Mouse (Mus musculus): ENCODE results near the gene Adam15.

Adam15 gene

DNA sequence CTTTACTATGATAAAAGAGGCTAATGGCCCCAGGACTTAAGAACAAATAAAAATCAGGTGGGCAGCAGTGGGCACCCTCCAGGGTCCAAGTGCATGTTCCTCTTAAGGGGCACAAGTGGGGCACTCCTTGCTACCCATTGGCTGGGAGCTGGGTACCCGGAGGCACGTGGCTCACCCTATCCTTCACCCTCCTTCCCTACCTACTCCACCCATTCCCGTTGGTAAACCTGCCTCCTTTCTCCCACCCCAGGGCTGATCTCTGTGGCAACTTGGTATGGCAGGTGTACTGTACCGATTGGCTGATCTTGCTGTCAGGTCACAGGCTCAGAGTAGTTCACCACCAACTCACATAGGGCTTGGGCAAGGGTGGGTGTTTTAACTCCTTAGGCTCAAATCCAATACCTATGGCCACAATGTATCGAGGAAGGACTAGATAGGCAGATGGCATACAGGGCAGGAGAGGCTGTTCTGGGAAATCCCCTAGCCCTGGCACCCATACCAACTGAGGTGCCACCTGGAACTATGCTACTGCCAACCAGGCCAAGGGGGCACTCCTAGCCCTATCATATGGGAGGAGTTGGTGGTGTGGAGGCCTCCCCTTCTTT, 34.0 kb upstream of the Adam15 start:
- no peak for DNase-seq

GRCm38 (mm10) chr3:89382950-89383349, 33.2 kb upstream of the Adam15 start:
- DNase-seq: no peak

DNA sequence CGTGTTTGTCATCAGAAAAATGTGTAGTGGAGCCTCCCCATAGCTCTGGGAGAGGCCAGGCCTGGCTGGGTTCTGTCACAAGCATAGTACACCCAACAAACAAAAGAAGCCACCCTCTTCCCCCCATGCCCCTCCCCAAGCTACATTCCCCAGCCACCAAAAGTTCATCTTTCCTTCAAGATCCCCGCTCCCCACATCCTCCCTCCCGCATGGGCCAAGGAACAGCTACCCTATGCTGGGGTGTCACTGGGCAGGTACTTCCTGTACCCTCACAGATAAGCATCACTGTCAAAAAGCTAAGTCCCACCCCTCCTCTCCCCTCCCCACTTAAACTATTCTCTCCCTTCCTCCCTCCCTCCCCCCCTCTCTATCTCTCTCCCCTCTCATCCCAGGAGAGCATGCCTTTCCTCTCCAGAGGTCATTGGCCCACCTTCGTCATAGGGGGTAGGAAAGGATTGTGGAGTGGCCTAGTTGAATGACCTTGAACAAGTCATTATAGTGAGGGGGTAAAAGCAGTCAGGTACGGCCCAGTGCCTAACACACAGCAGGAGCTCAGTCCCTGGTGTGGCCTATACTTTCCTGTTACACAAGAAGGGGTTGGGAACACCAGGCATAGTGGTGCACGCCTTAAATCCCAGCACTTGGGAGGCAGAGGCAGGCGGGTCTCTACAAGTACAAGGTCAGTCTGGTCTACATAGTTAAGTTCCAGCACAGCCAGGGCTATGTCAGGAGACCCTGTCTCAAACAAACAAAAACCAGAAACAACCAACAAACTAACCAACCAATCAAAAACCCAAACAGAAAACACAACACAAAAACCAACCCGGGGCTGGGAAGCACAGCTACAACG, 32.5 kb upstream of the Adam15 start:
- DNase-seq: no peak

DNA sequence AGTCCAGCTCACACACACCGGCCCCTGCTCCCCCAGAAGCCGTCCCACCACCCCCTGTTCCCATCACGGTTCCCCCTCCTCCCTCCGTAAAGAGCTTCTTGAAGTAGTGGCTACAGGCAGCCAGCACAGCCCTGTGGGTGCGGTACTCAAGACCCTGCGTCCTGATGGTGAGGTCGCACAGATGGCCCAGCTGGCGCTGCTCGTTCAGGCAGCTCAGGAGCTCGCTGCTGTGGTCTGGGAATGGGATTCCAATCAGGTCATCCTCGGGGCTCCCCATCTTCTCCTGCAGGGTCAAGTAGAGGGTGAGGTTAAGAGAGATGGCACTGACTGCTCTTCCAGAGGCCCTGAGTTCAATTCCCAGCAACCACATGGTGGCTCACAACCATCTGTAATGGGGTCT, 31.4 kb upstream of the Adam15 start:
- no peak for DNase-seq

DNA sequence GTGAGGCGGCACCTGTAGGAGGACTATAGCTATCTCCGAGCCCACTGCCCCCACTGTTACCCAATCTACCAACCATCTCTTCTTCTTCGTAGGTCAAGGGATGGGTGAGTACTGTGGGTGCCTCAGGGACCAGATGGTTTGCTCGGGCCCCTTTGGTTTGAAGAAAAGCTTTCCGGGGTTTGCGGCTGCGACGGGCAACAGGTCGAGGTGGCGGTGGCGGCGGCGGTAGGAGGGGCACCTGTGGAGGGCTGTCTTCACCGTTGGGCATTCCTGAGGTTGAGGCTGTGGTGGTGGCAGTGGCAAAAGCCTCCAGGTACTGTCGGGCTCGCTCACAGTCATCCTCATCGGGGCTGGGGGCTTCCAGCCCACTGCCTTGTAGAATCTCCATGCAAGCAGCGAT, 30.9 kb upstream of the Adam15 start:
- DNase-seq: no peak

- DNase-seq: no peak
These were observed 30.5 kb upstream of the Adam15 start for GRCm38 (mm10) chr3:89380291-89380690.

GRCm38 (mm10) chr3:89379388-89380131, 29.8 kb upstream of the Adam15 start:
- no peak for DNase-seq

DNA sequence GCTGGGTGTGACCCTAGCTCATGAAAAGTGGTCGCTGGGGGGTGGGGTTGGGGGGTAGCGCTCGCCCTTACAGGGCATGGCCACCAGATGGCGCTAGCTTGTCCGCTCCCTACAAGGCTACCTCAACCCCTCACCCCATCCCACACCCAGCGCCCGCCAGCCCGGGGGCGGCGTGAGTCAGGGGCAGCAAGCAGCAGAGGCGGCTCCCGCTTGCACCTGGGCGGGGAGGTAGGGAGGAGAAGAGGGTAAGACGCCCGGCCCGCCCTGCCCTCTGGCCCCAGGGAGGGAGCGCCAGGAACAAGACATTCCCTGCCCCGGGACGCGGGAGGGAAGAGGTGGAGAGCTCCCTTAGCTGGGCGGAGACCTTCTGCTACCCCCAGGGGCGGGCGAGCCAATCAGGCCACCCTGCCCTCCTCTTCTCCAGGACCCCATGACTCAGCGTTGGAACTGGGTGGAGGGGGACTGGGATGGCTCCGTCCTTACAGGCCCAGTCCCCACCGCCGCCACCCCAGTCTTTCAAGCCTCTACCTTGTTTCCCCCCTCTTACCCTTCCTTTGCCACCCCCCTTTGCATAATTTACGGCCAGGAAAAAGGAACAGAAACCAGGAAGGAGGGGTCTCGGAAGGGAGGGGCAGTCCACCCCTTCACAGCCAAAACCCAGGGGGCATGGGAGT, 28.7 kb upstream of the Adam15 start:
- DNase-seq: peak; percentile 64

- DNase-seq: peak; percentile 19
These were observed 28.0 kb upstream of the Adam15 start for GRCm38 (mm10) chr3:89377831-89378230.

DNA sequence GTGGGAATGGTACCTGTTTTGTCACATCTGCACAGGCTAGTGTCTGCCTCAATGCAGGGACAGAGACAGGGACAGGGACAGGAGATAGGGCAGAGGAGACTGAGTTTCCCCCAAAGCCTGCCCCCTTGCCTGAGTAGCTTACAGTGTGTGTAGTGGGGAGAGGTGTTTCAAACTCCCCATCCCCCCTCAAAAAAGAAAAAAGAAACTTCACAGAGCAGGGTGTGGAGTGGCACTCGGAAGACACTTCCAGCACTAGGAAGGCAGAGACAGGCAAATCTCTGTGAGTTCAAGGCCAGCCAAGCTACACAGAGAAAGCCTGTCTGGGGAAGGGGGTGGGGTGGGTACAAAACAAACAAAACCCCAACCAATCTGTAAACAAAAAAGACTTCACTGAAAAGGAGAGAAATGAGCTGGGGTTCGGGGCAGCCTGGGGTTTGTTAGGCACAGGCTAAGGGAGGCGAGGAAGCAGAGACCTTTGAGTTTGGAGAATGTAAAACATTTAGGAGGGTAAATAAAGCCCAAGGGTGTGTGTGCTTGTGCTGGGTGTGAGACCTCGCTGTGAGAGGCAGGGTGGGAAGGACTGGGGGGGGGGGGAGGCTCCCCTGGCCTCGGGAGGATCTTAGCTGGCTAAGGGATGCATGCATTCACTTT, 23.9 kb upstream of the Adam15 start:
- DNase-seq: no peak

DNA sequence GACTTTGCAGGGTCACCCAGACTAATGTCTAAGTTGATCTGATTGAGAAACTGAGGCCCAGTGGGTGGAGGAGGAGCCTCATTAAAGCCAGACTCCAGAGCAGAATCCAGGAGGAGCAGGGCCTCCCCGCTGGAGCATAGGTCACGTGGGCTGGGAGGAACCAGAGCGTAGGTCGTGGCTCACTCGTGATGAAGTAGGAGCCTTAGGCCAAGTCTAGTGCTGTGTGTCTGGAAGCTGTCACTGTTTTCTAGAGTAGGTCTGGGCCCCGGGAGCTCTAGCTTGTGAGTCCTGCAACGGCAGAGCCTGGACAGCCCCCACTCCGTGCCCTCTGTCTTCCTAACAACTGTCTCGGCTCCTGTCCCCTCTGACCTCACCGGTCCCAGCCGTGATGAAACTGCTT, 17.5 kb upstream of the Adam15 start:
- DNase-seq: no peak

DNA sequence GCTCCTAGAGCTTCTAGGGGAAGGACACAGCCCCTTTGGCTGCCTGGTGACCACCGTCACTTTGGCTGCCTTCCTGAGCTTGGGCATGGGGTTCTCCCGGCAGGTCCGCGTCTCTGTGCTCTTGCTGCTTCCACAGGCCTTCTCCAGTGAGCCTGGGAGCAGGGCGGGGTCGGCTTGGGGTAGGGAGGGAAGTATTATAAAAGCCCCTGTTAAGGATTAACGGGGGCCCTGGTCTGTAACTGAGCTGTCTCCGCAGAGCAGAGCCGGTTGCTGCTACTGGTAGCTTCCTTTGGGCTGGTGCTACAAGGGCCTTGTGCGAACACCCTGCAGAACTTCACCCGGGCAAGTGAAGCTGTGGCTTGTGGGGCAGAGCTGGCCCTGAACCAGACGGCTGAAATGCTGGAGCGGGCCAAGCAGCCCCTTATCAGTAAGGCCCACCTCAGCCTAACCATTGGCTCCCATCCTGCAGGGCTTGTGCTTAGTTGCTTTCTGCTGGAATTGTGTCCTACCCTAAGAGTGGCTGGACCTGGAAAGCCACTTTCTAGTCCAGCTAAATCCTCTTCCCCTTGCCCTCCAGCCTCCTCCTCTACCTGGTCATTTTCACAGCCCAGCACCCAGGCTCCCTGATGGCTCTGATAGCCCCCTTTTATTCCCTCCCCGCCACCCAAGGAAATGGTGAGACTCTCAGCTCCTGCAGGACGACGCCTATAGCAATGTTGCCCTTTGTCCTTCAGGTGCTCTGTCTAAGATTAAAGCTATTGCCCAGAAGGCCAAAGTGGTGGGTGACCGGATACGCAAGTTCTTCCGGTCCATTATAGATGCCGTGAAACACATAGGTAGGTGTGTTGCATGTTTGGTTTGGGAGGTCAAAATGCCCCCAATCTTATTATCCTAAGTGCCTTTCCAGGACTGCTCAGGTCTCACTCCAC, 16.0 kb upstream of the Adam15 start:
- DNase-seq: no peak

GRCm38 (mm10) chr3:89365153-89365485, 15.3 kb upstream of the Adam15 start, which contains the start of gene Dcst1:
Gene Dcst1 (minus strand): TSS chr3:89365253.
- no peak for DNase-seq

GRCm38 (mm10) chr3:89364631-89365030, 14.8 kb upstream of the Adam15 start:
- DNase-seq: no peak

DNA sequence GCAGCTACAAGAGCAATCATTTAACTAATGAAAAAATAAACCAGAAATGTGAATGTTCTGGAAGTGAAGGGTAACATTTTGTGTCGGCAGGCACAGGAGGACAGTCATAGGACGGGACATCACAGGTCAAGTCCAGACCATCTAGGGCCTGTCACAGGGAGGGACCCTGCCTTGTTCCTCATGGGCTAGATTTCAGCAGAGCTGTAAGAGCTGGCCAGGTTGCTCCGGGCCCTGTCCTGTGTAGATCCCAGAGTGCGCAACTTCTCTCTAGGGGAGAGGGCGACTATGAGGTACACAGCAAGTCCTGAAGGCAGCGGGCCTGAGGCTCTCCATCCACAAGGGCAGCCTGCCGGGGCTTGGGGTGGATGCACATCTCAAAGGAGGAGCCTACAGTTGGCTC, 11.9 kb upstream of the Adam15 start, which contains the start of gene Dcst2:
Gene Dcst2, plus strand, starts transcription at position 301 of the 400 bp plus-strand sequence.
- no peak for DNase-seq

DNA sequence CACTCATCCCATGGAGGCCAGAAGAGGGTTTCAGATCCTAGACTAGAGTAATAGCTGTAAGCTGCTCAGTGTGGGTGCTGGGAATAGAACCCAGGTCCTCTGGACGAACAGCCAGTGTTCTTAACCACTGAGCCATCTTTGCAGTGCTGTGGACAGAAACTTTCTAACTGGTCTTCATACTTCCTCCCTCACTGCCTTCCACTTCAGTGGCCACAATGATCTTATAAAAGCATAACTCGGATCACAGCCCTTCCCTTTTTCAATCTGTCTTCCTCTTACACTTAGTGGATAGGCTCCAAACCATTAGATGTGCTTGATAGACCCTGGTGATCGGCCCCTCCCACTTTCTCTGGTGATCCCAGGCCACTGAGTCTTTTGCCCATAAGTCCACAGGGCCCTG, 10.4 kb upstream of the Adam15 start:
- DNase-seq: no peak

- no peak for DNase-seq
These were observed 9.8 kb upstream of the Adam15 start for GRCm38 (mm10) chr3:89359630-89360029.

DNA sequence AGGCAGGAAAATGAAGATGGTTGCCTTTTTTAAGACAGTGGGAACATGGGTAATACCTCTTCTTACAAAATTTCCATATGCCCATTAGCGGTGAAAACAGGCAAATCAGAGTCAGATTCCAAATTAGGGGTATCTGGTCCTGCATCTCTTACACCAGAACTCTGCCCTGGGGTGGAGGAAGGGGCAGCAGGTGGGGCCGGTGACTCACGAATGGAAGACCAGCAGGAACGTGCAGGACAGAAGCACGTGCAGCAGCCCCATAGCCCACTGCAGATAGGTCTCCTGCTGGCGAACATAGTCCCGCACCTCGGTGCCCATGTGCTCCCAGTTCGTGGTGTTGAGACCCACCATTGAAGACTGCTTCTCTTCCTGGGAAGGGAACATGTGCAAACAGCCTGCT, 6.2 kb upstream of the Adam15 start:
- no peak for DNase-seq

- DNase-seq: no peak
These were observed 5.7 kb upstream of the Adam15 start for GRCm38 (mm10) chr3:89355512-89355902.

DNA sequence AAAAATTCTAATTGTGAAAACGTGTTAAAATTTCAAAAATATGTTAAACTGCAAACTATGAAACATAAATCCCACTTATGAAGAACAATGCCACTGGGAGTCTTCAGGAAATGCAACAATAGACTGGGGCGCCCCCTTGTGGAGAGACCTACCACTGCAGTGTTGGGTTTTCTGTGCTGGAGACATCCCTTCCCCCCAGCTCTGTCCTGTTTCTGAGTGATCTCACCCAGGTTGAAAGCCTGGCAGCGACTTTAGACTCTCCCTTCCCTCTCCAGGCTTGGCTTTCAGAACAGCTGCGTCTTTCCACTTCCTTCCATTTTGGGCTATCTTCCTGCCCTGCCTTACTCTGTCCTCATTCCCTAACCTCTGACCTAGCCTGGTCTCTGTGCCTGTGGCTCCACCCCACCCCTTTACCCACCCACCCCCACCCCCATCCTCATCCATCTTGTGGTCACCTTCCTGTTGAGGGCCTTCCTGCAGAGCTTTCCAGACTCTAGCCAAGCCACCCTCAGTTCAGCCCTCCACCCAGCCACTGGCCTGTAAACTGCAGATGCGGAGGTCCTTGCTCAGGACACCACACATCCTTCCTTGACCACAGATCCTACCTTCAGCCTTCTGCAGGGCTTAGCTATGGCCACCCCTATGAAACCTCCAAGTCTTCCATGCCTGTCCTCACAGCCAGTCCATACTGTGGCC, 5.2 kb upstream of the Adam15 start:
- peak; percentile 91 for DNase-seq

DNA sequence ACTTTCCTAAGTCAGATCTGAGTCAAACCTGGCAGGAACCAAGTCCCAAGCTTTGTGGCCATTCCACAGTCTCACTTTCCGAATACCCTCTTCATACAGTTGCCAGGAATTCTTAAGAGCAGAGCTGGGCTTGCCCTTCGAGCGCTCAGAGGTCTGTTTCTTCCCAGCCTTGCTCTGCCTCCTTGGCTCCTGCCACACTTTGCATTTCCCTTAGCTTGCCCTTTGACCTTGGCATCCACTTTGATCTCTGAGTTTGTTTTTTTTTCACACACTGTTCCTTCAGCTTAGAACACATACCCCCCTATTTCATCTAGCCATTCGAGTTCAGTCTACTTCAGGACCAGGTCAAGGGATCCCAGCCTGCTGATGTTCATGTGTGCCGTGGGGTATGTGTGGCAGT, 1.5 kb upstream of the Adam15 start:
- DNase-seq: no peak

Measured in cerebellum, adult 9-10 months (tissue).